19 mouse cellular contexts compared by ENCODE assay signal in the genomic region with DNA sequence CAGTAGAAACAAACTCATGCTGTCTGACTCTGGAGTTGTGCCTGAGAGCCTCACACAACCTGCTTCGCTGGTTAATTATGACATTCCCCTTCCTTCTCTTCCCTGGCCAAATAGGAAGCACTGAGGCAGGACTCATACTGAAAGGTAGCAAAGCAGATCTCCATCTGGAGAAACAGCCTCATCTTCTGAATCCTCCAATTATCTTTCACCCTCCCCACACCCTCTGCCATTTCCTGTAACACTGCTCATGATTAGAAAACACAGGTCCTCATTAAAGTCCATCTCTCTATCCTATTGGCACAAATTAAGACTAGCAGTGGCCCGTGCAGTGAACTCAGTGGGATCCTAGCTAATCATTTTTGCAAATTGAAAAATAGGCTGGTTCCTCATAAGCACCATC.
A peak's percentile ranks its signal among the peaks of the same experiment; 100 is the strongest.
DNase-seq lines count a peak whose midpoint lies in the region; ATAC-seq and TF ChIP-seq lines count a peak whose summit lies in the region.
"Had no signal": no experiment of that assay in that cellular context is flagged by ENCODE, and none has a peak within 500 bp of the region (broad histone marks: within the 10 kb centered on the region; RNA-seq: fewer than 3 reads in every experiment).

No protein-coding gene starts in this region.

- WGBS in forebrain, embryonic 11.5 days: 72% methylated on average over 2 of the region's 2 CpGs
- WGBS in forebrain, embryonic 10.5 days: 72% methylated on average over 2 of the region's 2 CpGs
- 52% methylated on average over 2 of the region's 2 CpGs for WGBS in hindbrain, embryonic 13.5 days
- 53% methylated on average over 2 of the region's 2 CpGs for WGBS in midbrain, postnatal 0 days

- DNase-seq in forebrain, embryonic 11.5 days (ENCODE audit: low spot score): no peak
- no peak for DNase-seq in forebrain, embryonic 10.5 days (ENCODE audit: extremely low spot score, low spot score)
- DNase-seq in brain, embryonic 14.5 days (ENCODE audit: low read depth): peak; percentile 80
- DNase-seq in midbrain, postnatal 0 days (ENCODE audit: low spot score): peak; percentile 60
- no peak for DNase-seq in lung, adult 18-20 months
- DNase-seq in adrenal gland, postnatal 25 days: no peak
- no peak for DNase-seq in layer of hippocampus, adult 18-20 months (ENCODE audit: low spot score in 2 of 2)
- DNase-seq: adrenal gland, postnatal 10 days; cerebellum, adult 8-10 months; heart, postnatal 10 days; kidney, adult 9 months; kidney, postnatal 36 days had no signal

- no peak for TF ChIP-seq POLR2A in brain, embryonic 14.5 days (IDR thresholded peaks at IDR 0.05; ENCODE audit: borderline replicate concordance, extremely low read depth, insufficient read depth, insufficient read length, poor library complexity, severe bottlenecking)

- no peak for TF ChIP-seq CTCF in brain, embryonic 14.5 days (IDR thresholded peaks at IDR 0.05; ENCODE audit: borderline replicate concordance, extremely low read depth, insufficient read depth, insufficient read length)
- no peak for TF ChIP-seq CTCF in midbrain, postnatal 0 days (IDR thresholded peaks at IDR 0.05)

- no peak overlapping the region for H3K4me3 ChIP-seq in forebrain, embryonic 11.5 days (ENCODE audit: low read depth, low read length)
- H3K4me3 ChIP-seq in forebrain, embryonic 10.5 days: no peak overlapping the region
- no peak overlapping the region for H3K4me3 ChIP-seq in hindbrain, embryonic 13.5 days
- no peak overlapping the region for H3K4me3 ChIP-seq in midbrain, postnatal 0 days (ENCODE audit: low read depth, low read length)
- H3K4me3 ChIP-seq: heart, embryonic 10.5 days; limb, embryonic 10.5 days; stomach, embryonic 15.5 days had no signal

- H3K27me3 ChIP-seq in forebrain, embryonic 11.5 days (ENCODE audit: control insufficient read depth, insufficient read depth, low read length): no peaks in the 10 kb centered on the region
- no peaks in the 10 kb centered on the region for H3K27me3 ChIP-seq in forebrain, embryonic 10.5 days (ENCODE audit: poor library complexity, severe bottlenecking)
- H3K27me3 ChIP-seq in hindbrain, embryonic 13.5 days: no peaks in the 10 kb centered on the region
- H3K27me3 ChIP-seq in midbrain, postnatal 0 days (ENCODE audit: insufficient read depth, low read length): no peaks in the 10 kb centered on the region
- H3K27me3 ChIP-seq: CH12.LX; stomach, embryonic 15.5 days had no signal

- no peaks in the 10 kb centered on the region for H3K9me3 ChIP-seq in forebrain, embryonic 11.5 days (ENCODE audit: control insufficient read depth, low read length)
- H3K9me3 ChIP-seq in forebrain, embryonic 10.5 days: no peaks in the 10 kb centered on the region
- H3K9me3 ChIP-seq in hindbrain, embryonic 13.5 days: no peaks in the 10 kb centered on the region
- no peaks in the 10 kb centered on the region for H3K9me3 ChIP-seq in midbrain, postnatal 0 days (ENCODE audit: low read length)
- H3K9me3 ChIP-seq: heart, embryonic 10.5 days; limb, embryonic 10.5 days; stomach, embryonic 15.5 days had no signal

- no peaks in the 10 kb centered on the region for H3K36me3 ChIP-seq in forebrain, embryonic 11.5 days (ENCODE audit: control insufficient read depth, insufficient read depth, low read length)
- H3K36me3 ChIP-seq in forebrain, embryonic 10.5 days (replicated peaks): no peaks in the 10 kb centered on the region
- no peaks in the 10 kb centered on the region for H3K36me3 ChIP-seq in hindbrain, embryonic 13.5 days
- no peaks in the 10 kb centered on the region for H3K36me3 ChIP-seq in midbrain, postnatal 0 days (ENCODE audit: insufficient read depth, low read length)
- H3K36me3 ChIP-seq: heart, embryonic 10.5 days; limb, embryonic 10.5 days; stomach, embryonic 15.5 days had no signal

- H3K27ac ChIP-seq in forebrain, embryonic 11.5 days (ENCODE audit: low read depth, low read length): no peak overlapping the region
- H3K27ac ChIP-seq in forebrain, embryonic 10.5 days: no peak overlapping the region
- no peak overlapping the region; the same call in 1 of the 2 replicates for H3K27ac ChIP-seq in hindbrain, embryonic 13.5 days
- H3K27ac ChIP-seq in midbrain, postnatal 0 days (ENCODE audit: low read depth, low read length): no peak overlapping the region
- H3K27ac ChIP-seq: heart, embryonic 10.5 days; limb, embryonic 10.5 days; stomach, embryonic 15.5 days had no signal

- peak; percentile 67; the same call in 1 of the 2 replicates for ATAC-seq in forebrain, embryonic 11.5 days (replicated peaks; ENCODE audit: low FRiP score)
- peak; percentile 79 for ATAC-seq in hindbrain, embryonic 13.5 days (ENCODE audit: low FRiP score)
- ATAC-seq in midbrain, postnatal 0 days (ENCODE audit: low FRiP score): no peak
- ATAC-seq: inflammation-experienced regulatory T-cells, adult 6 months had no signal

- no peak overlapping the region for H3K9ac ChIP-seq in forebrain, embryonic 11.5 days (ENCODE audit: low read length)
- H3K9ac ChIP-seq in hindbrain, embryonic 13.5 days: no peak overlapping the region
- no peak overlapping the region for H3K9ac ChIP-seq in midbrain, postnatal 0 days (replicated peaks; ENCODE audit: low read length, poor library complexity, severe bottlenecking)
- H3K9ac ChIP-seq: stomach, embryonic 15.5 days had no signal

- 0 out of 2 replicates have a peak, but pooled peaks cover 1% of the 10 kb centered on the region for H3K4me1 ChIP-seq in forebrain, embryonic 11.5 days (replicated peaks; ENCODE audit: control insufficient read depth, insufficient read depth, low read length)
- H3K4me1 ChIP-seq in forebrain, embryonic 10.5 days: peaks cover 9% of the 10 kb centered on the region; the same call in 1 of the 2 replicates
- peaks cover 10% of the 10 kb centered on the region; the same call in 1 of the 2 replicates for H3K4me1 ChIP-seq in hindbrain, embryonic 13.5 days (replicated peaks)
- H3K4me1 ChIP-seq in midbrain, postnatal 0 days (ENCODE audit: insufficient read depth, low read length): no peaks in the 10 kb centered on the region
- H3K4me1 ChIP-seq: heart, embryonic 10.5 days; stomach, embryonic 15.5 days had no signal

- no peak overlapping the region for H3K4me2 ChIP-seq in forebrain, embryonic 11.5 days (ENCODE audit: low read depth, low read length, severe bottlenecking)
- H3K4me2 ChIP-seq in hindbrain, embryonic 13.5 days: no peak overlapping the region
- H3K4me2 ChIP-seq in midbrain, postnatal 0 days (ENCODE audit: low read depth, low read length, poor library complexity, severe bottlenecking): no peak overlapping the region
- H3K4me2 ChIP-seq: liver, embryonic 11.5 days; stomach, embryonic 15.5 days had no signal

Comparison
In these comparisons a context has a peak if more than half of its experiments do, and no peak if none do; other contexts are left out.
1. DNase-seq: peak in brain, embryonic 14.5 days (single experiment) and midbrain, postnatal 0 days (single experiment); none in forebrain, embryonic 11.5 days (single experiment), forebrain, embryonic 10.5 days (single experiment), lung, adult 18-20 months (0 of 2), adrenal gland, postnatal 25 days (single experiment) and layer of hippocampus, adult 18-20 months (0 of 2).